Comparison of ENCODE assay signal across 11 mouse cellular contexts in genomic region chr5:145130191-145130590, GRCm38 (mm10). TPM values are rescaled to one million over a fixed set of nuclear protein-coding genes. Genes with fewer than 3 reads are reported as not detected.
DNase-seq lines count a peak whose midpoint lies in the region; ATAC-seq and TF ChIP-seq lines count a peak whose summit lies in the region.
"Had no signal": no experiment of that assay in that cellular context is flagged by ENCODE, and none has a peak within 500 bp of the region (broad histone marks: within the 10 kb centered on the region; RNA-seq: fewer than 3 reads in every experiment).

No protein-coding gene starts in this region.

- H3K4me1 ChIP-seq in liver, embryonic 15.5 days (replicated peaks): peaks cover 6% of the 10 kb centered on the region
- no peaks in the 10 kb centered on the region for H3K4me1 ChIP-seq in limb, embryonic 10.5 days
- H3K4me1 ChIP-seq in hindbrain, embryonic 16.5 days (ENCODE audit: control insufficient read depth, insufficient read depth, low read depth, low read length): no peaks in the 10 kb centered on the region

- no peak for TF ChIP-seq CTCF in layer of hippocampus, adult 2 months (conservative IDR thresholded peaks at IDR 0.05)

- peaks cover 97% of the 10 kb centered on the region for H3K36me3 ChIP-seq in liver, embryonic 15.5 days (replicated peaks)
- H3K36me3 ChIP-seq in limb, embryonic 10.5 days: peaks cover 100% of the 10 kb centered on the region
- H3K36me3 ChIP-seq in hindbrain, embryonic 16.5 days (ENCODE audit: control insufficient read depth, insufficient read depth, low read length): peaks cover 63% of the 10 kb centered on the region

- H3K27ac ChIP-seq in liver, embryonic 15.5 days (replicated peaks): no peak overlapping the region
- peak overlapping the region; percentile 91 for H3K27ac ChIP-seq in layer of hippocampus, adult 2 months
- no peak overlapping the region for H3K27ac ChIP-seq in limb, embryonic 10.5 days
- H3K27ac ChIP-seq in hindbrain, embryonic 16.5 days (ENCODE audit: low read depth, low read length): no peak overlapping the region

- no peak overlapping the region for H3K4me3 ChIP-seq in liver, embryonic 15.5 days (replicated peaks)
- H3K4me3 ChIP-seq in layer of hippocampus, adult 2 months: no peak overlapping the region
- H3K4me3 ChIP-seq in limb, embryonic 10.5 days: no peak overlapping the region
- no peak overlapping the region for H3K4me3 ChIP-seq in hindbrain, embryonic 16.5 days (ENCODE audit: low read length)

- no peak overlapping the region for H3K4me2 ChIP-seq in liver, embryonic 15.5 days
- no peak overlapping the region for H3K4me2 ChIP-seq in hindbrain, embryonic 16.5 days (ENCODE audit: low read length)

- H3K9ac ChIP-seq in liver, embryonic 15.5 days: no peak overlapping the region
- no peak overlapping the region for H3K9ac ChIP-seq in hindbrain, embryonic 16.5 days (ENCODE audit: low read depth, low read length)
- H3K9ac ChIP-seq: forebrain, postnatal 0 days had no signal

- H3K9me3 ChIP-seq in liver, embryonic 15.5 days (replicated peaks): no peaks in the 10 kb centered on the region
- H3K9me3 ChIP-seq in limb, embryonic 10.5 days (replicated peaks): no peaks in the 10 kb centered on the region
- no peaks in the 10 kb centered on the region for H3K9me3 ChIP-seq in hindbrain, embryonic 16.5 days (ENCODE audit: control insufficient read depth, low read length)

- ATAC-seq in liver, embryonic 15.5 days (ENCODE audit: insufficient read depth): peak; percentile 28; the same call in 1 of the 2 replicates
- ATAC-seq in hindbrain, embryonic 16.5 days: no peak
- ATAC-seq: forebrain, postnatal 0 days had no signal

- peak; percentile 50 for DNase-seq in adrenal gland, postnatal 10 days
- DNase-seq in adrenal gland, adult 18-20 months (ENCODE audit: low spot score in 2 of 2): no peak
- no peak for DNase-seq in liver
- DNase-seq in layer of hippocampus, adult 2 months (ENCODE audit: low spot score in 2 of 2): peak; percentile 61 to 76
- DNase-seq in telencephalon, adult 2 months (ENCODE audit: low read depth, low spot score): peak; percentile 94
- DNase-seq in limb, embryonic 10.5 days (ENCODE audit: low spot score): no peak
- DNase-seq: forebrain, postnatal 0 days; kidney, postnatal 10 days; midbrain, embryonic 14.5 days had no signal

- no peaks in the 10 kb centered on the region for H3K27me3 ChIP-seq in liver, embryonic 15.5 days
- H3K27me3 ChIP-seq in limb, embryonic 10.5 days (ENCODE audit: low read depth, poor library complexity, severe bottlenecking): no peaks in the 10 kb centered on the region
- no peaks in the 10 kb centered on the region for H3K27me3 ChIP-seq in hindbrain, embryonic 16.5 days (replicated peaks; ENCODE audit: control insufficient read depth, insufficient read depth, low read length)

- 73% methylated on average over 11 of the region's 11 CpGs for WGBS in liver, embryonic 15.5 days (ENCODE audit: insufficient replicate concordance)
- 92% methylated on average over 11 of the region's 11 CpGs for WGBS in limb, embryonic 10.5 days
- 95% methylated on average over 11 of the region's 11 CpGs for WGBS in hindbrain, embryonic 16.5 days

RNA-seq across cellular contexts. Expression of gene Pdap1, which starts 9.8 kb away (rescaled TPM):
- total RNA-seq in adrenal gland, postnatal 10 days (2021): 10 to 100 TPM; 74.5 to 80.9 TPM
- total RNA-seq in adrenal gland, adult 18-20 months (2021): 10 to 100 TPM; 77.4 to 84.6 TPM
- 28.8 and 36.5 TPM in 2 replicates for polyA plus RNA-seq in liver, embryonic 15.5 days (2015; fragmentation: Nextera tagmentation; extraction: Ambion mirVana)
- total RNA-seq in layer of hippocampus, adult 2 months (2021): 10 to 100 TPM; 95.2 to 97.8 TPM
- 133 and 154 TPM in 2 replicates for polyA plus RNA-seq in limb, embryonic 10.5 days (2016; fragmentation: Nextera tagmentation; extraction: Ambion mirVana)
- polyA plus RNA-seq in hindbrain, embryonic 16.5 days (2015; fragmentation: Nextera tagmentation; extraction: Ambion mirVana): 90.9 and 98.7 TPM in 2 replicates

RNA-seq across cellular contexts. Expression of gene Bud31, which starts 10.0 kb away (rescaled TPM):
- total RNA-seq in adrenal gland, postnatal 10 days (2021): 100 to 1,000 TPM in 1 of 2 experiments, 10 to 100 TPM in 1; 97.3 to 102 TPM
- 100 to 1,000 TPM; 103 to 110 TPM for total RNA-seq in adrenal gland, adult 18-20 months (2021)
- 121 and 128 TPM in 2 replicates for polyA plus RNA-seq in liver, embryonic 15.5 days (2015; fragmentation: Nextera tagmentation; extraction: Ambion mirVana)
- total RNA-seq in layer of hippocampus, adult 2 months (2021): 10 to 100 TPM; 67.4 to 73.4 TPM
- polyA plus RNA-seq in limb, embryonic 10.5 days (2016; fragmentation: Nextera tagmentation; extraction: Ambion mirVana): 277 and 305 TPM in 2 replicates
- 164 and 169 TPM in 2 replicates for polyA plus RNA-seq in hindbrain, embryonic 16.5 days (2015; fragmentation: Nextera tagmentation; extraction: Ambion mirVana)

RNA-seq across cellular contexts. Expression of gene Arpc1b, which starts 16.2 kb away (rescaled TPM):
- total RNA-seq in adrenal gland, postnatal 10 days (2021): 100 to 1,000 TPM; 212 to 226 TPM
- total RNA-seq in adrenal gland, adult 18-20 months (2021): 100 to 1,000 TPM; 210 to 225 TPM
- polyA plus RNA-seq in liver, embryonic 15.5 days (2015; fragmentation: Nextera tagmentation; extraction: Ambion mirVana): 185 and 195 TPM in 2 replicates
- 10 to 100 TPM; 17.7 to 19.4 TPM for total RNA-seq in layer of hippocampus, adult 2 months (2021)
- polyA plus RNA-seq in limb, embryonic 10.5 days (2016; fragmentation: Nextera tagmentation; extraction: Ambion mirVana): 148 and 161 TPM in 2 replicates
- 72.7 and 84.8 TPM in 2 replicates for polyA plus RNA-seq in hindbrain, embryonic 16.5 days (2015; fragmentation: Nextera tagmentation; extraction: Ambion mirVana)

RNA-seq across cellular contexts. Expression of gene Ptcd1, which starts 36.7 kb away (rescaled TPM):
- 10 to 100 TPM; 21.7 to 29.0 TPM for total RNA-seq in adrenal gland, postnatal 10 days (2021)
- 10 to 100 TPM; 22.1 to 23.1 TPM for total RNA-seq in adrenal gland, adult 18-20 months (2021)
- 7.7 and 8.8 TPM in 2 replicates for polyA plus RNA-seq in liver, embryonic 15.5 days (2015; fragmentation: Nextera tagmentation; extraction: Ambion mirVana)
- total RNA-seq in layer of hippocampus, adult 2 months (2021): 10 to 100 TPM; 21.8 to 24.9 TPM
- 18.4 and 21.8 TPM in 2 replicates for polyA plus RNA-seq in limb, embryonic 10.5 days (2016; fragmentation: Nextera tagmentation; extraction: Ambion mirVana)
- polyA plus RNA-seq in hindbrain, embryonic 16.5 days (2015; fragmentation: Nextera tagmentation; extraction: Ambion mirVana): 19.6 and 22.4 TPM in 2 replicates

RNA-seq across cellular contexts. Expression of gene Cpsf4, which starts 36.8 kb away (rescaled TPM):
- 10 to 100 TPM; 20.2 to 22.7 TPM for total RNA-seq in adrenal gland, postnatal 10 days (2021)
- total RNA-seq in adrenal gland, adult 18-20 months (2021): 10 to 100 TPM; 19.9 to 22.5 TPM
- polyA plus RNA-seq in liver, embryonic 15.5 days (2015; fragmentation: Nextera tagmentation; extraction: Ambion mirVana): 24.4 and 25.1 TPM in 2 replicates
- 10 to 100 TPM; 24.8 to 24.9 TPM for total RNA-seq in layer of hippocampus, adult 2 months (2021)
- 90.8 and 93.9 TPM in 2 replicates for polyA plus RNA-seq in limb, embryonic 10.5 days (2016; fragmentation: Nextera tagmentation; extraction: Ambion mirVana)
- 45.4 and 47.4 TPM in 2 replicates for polyA plus RNA-seq in hindbrain, embryonic 16.5 days (2015; fragmentation: Nextera tagmentation; extraction: Ambion mirVana)

Comparison
In these comparisons a context has a peak if more than half of its experiments do, and no peak if none do; other contexts are left out.
1. DNase-seq: peak in adrenal gland, postnatal 10 days (single experiment), layer of hippocampus, adult 2 months (2 of 2) and telencephalon, adult 2 months (single experiment); none in adrenal gland, adult 18-20 months (0 of 2), liver (single experiment) and limb, embryonic 10.5 days (single experiment).
2. RNA of gene Arpc1b, which starts 16.2 kb away (total RNA-seq): 212 to 226 TPM in adrenal gland, postnatal 10 days and 210 to 225 TPM in adrenal gland, adult 18-20 months; 17.7 to 19.4 TPM in layer of hippocampus, adult 2 months; every median in the first group is over 10 times any median in the second.